Mouse (Mus musculus) left cerebral cortex, adult 11 months (tissue): Measurements from ENCODE around the gene Lamp1.

Experiments
- DNase-seq: peaks from one replicate; pipeline ENCODE4 v3.0.0; 2022; ENCODE audit warnings: low spot score

Lamp1 gene

GRCm38 (mm10) chr8:13163563-13163962 is 4.6 kb downstream of the Lamp1 start:
- DNase-seq = no peak

DNA sequence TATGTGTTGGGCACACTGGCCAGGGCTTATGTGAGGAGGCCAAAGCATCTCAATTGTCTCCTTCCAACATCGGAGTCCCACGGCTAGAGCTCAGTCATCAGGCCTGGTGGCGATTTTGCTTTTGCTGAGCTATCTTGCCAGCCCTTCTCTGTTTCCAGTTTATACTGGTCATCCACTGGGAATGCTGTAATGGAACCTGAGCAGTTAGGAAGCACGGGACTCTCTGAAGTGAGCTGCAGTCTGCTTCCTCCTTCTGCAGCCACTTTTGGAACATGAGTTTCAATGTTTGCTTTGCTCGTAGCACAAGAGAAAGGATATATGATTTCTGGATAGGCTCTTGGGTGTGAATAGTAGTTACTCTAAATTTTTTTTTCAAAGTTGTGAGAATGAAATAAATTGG is 5.4 kb downstream of the Lamp1 start:
- DNase-seq = no peak

- no peak for DNase-seq
Measured at GRCm38 (mm10) chr8:13170510-13170909, 11.5 kb downstream of the Lamp1 start.

DNA sequence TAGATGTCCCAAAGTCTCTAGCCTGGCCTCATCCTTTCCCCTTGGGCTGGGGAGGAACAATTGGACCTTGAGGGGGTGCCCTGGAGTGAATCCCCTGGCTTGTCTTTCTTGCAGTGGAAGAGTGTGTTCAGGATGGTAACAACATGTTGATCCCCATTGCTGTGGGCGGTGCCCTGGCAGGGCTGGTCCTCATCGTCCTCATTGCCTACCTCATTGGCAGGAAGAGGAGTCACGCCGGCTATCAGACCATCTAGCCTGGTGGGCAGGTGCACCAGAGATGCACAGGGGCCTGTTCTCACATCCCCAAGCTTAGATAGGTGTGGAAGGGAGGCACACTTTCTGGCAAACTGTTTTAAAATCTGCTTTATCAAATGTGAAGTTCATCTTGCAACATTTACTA is 15.3 kb downstream of the Lamp1 start:
- DNase-seq = no peak

DNA sequence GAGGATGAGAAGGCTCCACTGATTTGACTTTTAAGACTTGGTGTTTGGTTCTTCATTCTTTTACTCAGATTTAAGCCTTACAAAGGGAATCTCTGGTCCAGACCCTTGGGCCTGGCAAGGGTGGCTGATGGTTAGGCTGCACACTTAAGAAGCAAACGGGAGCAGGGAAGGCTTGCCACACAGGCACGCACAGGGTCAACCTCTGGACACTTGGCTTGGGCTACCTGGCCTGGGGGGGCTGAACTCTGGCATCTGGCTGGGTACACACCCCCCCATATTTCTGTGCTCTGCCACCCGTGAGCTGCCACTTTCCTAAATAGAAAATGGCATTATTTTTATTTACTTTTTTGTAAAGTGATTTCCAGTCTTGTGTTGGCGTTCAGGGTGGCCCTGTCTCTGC is 15.8 kb downstream of the Lamp1 start:
- no peak for DNase-seq

- no peak for DNase-seq
Measured at GRCm38 (mm10) chr8:13175650-13176049, 16.7 kb downstream of the Lamp1 start.

GRCm38 (mm10) chr8:13177173-13177852 is 18.4 kb downstream of the Lamp1 start:
- no peak for DNase-seq

GRCm38 (mm10) chr8:13178137-13178536 is 19.2 kb downstream of the Lamp1 start:
- no peak for DNase-seq

DNA sequence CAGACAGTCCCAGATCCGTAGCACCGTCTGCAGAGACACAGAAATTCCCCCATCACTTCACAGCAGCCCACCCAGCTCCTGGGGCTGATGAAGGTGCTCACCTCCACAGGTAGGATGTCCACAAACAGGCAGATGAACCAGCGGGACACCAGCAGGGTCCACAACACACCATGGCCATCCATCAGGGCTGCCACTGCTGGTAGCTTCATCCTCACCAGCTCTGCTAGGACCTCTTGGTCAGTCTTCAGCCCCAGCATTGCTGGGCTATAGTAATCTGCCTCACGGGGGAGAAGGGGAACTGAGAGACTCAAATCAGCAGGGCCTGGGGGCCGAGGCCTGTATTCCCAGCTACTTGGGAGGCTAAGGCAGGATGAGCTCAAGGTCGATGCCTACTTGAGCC is 20.5 kb downstream of the Lamp1 start:
- no peak for DNase-seq

DNA sequence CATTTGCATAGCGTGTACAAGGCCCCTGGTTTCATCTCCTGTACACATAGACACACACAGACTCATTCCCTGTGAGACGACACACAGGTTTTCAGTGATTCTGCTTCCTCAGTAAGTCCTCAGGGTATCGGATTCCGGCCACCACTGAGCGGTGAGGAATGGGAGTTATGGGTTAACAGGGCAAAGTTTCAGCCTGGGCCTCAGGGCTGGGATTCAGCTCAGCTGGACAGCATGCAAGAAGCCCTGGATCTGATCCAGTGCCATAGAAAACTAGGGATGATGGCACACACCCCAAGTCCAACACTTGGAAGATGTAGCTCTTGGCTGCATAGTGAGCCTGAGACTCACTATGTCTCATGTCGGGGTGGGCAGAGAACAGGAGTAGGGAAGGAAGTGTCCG is 21.0 kb downstream of the Lamp1 start:
- DNase-seq = no peak

DNA sequence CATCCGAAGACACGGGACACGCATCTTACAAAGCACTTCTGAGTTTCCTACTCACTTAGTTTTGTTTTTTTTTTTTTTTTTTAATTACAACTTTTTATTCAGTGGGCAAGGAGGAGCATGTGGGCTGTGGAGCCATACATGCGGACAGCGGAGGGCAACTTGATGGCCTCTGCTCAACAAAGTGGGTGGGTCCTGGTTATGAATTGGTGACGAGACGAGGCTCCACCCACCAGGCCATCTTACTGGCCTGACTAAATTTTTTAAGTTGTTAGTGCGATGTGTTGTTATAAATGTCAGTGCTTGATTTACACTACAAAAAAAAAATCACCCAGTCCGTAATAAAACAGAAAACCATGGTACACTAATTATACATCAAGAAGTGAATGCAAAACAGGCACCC is 21.4 kb downstream of the Lamp1 start:
- DNase-seq = no peak

DNA sequence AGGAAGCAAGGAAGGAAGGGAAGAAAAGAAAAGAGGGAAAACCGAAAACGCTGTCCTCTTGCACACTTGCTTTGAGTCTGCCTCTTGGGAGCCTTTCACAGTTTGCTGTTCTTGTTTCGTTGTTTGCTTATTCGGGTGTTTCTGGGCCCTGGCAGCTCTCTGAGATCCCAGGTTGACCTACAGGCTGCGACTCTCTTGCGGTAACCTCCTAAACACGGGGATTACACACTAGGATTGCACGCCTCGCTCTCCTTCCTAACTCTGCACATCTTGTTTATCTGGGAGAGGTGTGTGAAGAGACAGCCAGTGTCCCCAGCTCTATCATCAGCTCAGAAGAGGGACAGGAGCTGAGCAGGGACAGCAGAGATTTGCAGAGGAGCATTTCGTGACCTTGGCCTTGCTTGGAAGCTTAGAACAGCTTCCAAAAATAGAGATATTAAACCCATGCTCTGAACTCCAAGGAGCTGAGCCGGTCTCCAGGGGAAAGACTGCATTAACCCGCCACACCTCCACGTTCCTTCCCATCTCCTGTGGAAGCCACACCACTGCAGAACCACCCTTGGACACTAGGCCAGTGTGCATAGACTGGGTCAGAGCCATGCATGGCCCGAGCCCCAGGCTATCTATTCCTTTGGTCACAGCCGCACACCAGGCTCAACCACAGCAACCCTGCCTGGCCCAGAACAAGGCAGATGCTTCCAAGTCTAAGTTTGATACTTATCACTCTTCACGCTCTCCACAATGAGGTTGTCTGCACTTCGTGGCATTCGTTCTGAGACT is 22.1 kb downstream of the Lamp1 start:
- no peak for DNase-seq

GRCm38 (mm10) chr8:13181691-13181976 is 22.7 kb downstream of the Lamp1 start:
- DNase-seq = no peak

DNA sequence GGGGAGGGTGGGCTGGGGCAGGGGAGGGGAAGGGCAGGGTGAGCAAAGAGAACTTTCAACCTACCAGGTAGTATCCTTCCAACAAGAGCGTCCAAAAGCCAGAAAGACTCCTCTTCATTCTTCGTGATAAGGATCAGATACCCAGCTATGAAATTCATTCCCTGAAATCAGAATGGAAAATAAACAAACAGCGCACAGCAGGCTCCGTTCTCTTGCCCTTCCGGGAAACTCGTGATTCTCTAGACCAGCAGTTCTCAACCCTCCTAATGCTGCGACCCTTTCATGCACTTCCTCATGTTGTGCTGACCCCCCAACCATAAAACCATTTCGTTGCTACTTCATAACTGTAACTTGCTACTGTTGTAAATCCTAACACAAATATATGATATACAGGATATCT is 27.9 kb downstream of the Lamp1 start:
- DNase-seq = no peak

GRCm38 (mm10) chr8:13187229-13187628 is 28.3 kb downstream of the Lamp1 start:
- DNase-seq = no peak

DNA sequence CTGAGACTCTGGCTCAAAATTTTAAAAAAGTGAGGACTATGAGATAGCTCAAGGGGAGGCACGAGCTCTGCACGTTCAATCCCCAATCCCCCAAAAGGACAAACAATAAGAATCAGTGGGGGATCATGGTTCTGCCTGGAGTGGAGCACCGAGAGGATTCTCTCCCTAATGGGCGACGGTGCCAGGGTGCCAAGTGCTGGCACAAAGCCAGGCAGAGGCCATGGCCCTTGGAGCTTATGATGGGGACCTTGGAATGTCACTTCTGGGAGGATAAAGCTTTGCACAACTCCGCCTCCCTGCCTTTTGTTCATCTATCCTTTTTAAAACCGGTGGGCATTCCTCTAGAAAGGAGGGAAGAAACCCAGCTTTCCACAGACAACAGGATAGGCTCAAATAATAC is 28.7 kb downstream of the Lamp1 start:
- DNase-seq = no peak

DNA sequence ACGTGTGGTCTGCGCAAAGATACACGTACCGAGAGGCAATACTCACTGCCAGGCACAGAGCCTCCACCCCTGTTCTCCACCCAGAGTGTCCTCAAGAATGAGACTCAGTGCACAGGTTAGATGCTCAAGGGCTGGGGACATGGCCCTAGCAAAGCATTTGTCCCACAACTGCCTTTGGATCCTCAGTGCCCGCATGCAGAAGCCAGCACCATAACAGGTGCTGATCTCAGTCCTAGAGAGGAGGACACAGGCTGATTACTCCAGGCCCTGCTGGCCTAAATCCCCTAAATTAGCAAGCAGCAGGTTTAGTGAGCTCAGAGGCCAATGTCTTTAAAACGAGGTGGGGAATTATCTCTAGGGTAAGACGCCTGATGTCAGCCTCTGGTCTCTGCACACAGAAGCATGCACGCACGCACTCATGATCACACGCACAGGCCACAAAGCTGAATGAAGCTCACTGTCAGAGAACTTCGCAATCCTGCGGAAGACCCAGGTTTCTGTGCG is 29.1 kb downstream of the Lamp1 start:
- no peak for DNase-seq

DNA sequence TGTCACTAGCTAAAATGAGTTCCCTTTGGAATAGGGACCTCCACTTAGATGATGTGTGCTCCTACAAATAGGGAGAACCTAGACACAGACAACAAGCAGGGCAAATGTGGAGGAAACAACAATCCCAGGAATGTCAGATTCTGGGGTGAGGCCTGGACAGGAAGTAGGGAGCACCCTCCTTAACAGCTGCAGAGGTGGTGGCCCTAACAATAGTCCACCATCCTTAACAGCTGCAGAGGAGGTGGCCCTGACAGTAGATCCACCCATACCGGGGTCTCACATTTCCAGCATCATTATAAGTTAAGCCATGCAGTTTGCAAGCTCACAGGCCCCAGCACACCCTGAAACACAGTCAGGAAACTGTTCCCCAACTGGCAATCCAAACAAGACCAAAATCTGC is 29.9 kb downstream of the Lamp1 start:
- no peak for DNase-seq

DNA sequence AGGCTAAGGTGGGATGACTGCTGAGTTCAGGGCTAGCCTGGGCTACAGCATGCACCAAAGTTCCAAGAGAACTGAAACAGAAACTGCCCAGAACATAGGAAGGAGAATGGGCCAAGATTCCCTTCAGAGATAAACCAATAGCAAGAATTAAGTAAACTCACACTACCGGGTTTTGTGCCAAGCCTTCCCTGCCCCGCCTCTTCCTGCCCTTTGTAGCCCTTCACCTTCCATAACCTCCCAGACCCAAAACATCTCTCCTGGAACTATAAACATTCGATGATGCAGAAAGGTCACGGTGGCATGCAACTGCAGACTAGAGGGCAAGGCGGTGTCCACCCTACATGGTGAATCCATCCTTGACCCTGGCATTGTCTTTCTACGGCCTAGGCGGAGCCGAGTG is 31.3 kb downstream of the Lamp1 start:
- no peak for DNase-seq

- DNase-seq = no peak
Measured at GRCm38 (mm10) chr8:13194818-13195217, 35.9 kb downstream of the Lamp1 start.

DNA sequence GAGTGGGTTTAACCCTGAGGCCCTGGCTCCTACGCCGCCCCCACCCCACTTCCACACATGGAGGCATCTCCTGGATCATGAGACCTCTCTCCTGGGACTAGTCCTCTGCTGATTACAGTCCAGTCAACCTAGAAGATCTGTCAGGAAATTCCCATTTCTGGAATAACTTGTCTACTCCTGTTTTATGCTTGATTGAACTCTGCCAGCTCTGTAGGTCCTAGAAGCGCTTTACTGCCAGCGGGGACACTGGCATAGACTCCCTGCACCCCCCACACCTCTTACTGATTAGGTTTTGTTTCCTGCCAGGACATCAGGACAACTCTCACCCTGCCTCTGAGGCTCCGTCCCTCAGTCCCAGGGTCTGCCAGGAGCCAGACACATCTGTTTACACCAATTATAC is 38.5 kb downstream of the Lamp1 start:
- DNase-seq = no peak

DNA sequence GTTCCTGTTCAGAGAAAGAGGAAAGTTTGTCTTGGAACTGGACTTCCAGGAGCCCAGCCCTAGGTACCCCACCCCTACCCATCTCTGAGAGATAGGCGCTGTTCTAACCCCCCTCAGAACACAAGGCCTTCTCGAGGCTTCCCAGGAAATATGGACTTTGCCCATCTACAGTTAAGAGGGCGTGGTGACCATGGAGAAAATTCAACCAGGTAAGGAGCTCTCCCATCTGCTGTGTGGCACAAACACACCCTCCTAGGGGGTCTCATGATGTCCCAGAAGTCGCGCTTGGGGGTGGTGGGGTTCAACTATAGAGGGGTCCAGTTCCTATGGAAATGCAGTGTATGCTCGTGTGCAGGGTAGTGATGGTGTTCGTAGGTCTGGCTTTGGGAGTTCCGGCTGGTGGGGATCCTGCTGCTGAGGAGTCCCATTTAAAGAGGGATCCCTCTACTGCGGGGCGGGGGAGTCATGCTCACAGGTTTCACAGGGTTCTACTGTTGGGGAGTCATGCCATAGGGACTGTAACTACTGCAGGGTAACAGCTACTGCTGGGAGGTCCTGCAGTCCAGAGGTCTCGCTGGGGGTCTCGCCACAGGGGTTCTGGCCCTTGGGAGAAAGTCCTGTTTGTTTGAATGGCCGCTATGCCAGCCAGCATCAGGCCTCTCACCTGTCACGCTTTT is 40.6 kb downstream of the Lamp1 start:
- DNase-seq = no peak

DNA sequence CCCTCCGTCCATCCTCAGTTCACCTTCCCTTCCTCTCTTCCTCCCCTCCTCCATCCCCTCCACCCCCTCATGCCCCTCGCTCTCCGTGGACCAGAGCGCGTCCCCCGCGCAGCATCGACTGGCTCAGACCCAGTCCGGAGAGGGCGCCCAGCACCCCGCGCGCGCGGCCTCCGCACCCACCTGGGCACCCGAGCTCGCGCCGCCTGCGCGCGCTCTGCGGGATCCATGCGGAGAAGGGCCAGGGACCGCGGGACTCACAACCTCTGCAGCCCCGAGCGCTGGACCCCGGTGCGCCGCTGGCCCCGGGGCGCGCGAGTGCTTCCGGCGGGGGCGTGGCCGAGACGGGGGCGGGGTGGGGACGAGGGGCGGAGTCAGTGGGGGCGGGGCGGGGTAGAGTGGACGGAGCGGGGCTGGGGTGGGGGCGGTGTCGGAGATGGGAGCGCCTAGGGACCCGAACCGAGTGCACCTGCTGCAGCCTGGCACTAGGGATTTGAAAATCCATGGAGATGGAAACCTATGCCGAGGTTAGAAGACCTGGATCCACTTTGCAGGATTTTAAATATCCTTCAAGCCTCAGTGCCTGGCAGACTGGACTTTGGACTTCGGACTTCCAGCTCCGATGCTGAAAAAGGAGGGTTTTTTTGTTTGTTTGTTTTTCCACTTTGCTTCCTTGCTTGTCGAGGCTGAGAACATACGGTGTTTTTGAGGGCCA is 41.5 kb downstream of the Lamp1 start, which contains the start of gene Grtp1:
Grtp1 (minus strand) TSS at position 320 of the 712 bp plus-strand sequence.
- no peak for DNase-seq
